Mouse (Mus musculus) myocyte (in vitro differentiated cells): ENCODE measurements at regions not wholly inside any gene's neighbourhood (a gene's known extent, or its start where the extent isn't known, plus 50 kb on each side); places are given as distances from the start of the nearest gene placed in this dataset.

ENCODE experiments used
- H3K27me3 ChIP-seq: one replicate; pipeline ENCODE4 v1.6.1; 2011; ENCODE audit not compliant: control insufficient read depth, insufficient read depth, insufficient read length
- H3K36me3 ChIP-seq: one replicate; pipeline ENCODE4 v1.6.1; 2011; ENCODE audit not compliant: control insufficient read depth, insufficient read depth
- H3K4me2 ChIP-seq: one replicate; pipeline ENCODE4 v1.6.1; 2011; ENCODE audit warnings: low read depth, control low read depth
- H3K4me3 ChIP-seq: one replicate; pipeline ENCODE4 v1.5.1; 2011; ENCODE audit warnings: mild to moderate bottlenecking, control low read depth, moderate library complexity
- H3K79me2 ChIP-seq: one replicate; pipeline ENCODE4 v1.6.1; 2011; ENCODE audit not compliant: control insufficient read depth, insufficient read depth
- H3ac ChIP-seq: one replicate; pipeline ENCODE4 v1.6.1; 2011; ENCODE audit not compliant: control insufficient read depth, insufficient read length
- CEBPB ChIP-seq: IDR thresholded peaks from 2 replicates; pipeline ENCODE4 v1.6.1; 2011; ENCODE audit warnings: mild to moderate bottlenecking, moderate library complexity; ENCODE audit not compliant: poor library complexity, insufficient read depth, severe bottlenecking
- E2F4 ChIP-seq: IDR thresholded peaks from one replicate; pipeline ENCODE4 v1.6.1; 2011; ENCODE audit warnings: mild to moderate bottlenecking, control low read depth, moderate library complexity; ENCODE audit not compliant: insufficient read depth
- MAX ChIP-seq: IDR thresholded peaks from one replicate; pipeline ENCODE4 v1.6.1; 2011; ENCODE audit warnings: low read depth, mild to moderate bottlenecking, control low read depth
- MYOD1 ChIP-seq, 3 experiments: IDR thresholded peaks; one replicate each; pipeline ENCODE4 v1.6.1; 2011; ENCODE audit warnings: control low read depth in 2 of 3, low read depth in 2 of 3, mild to moderate bottlenecking in 2 of 3, moderate library complexity in 1 of 3; ENCODE audit not compliant: insufficient read length in 2 of 3, control insufficient read depth in 1 of 3
- MYOG ChIP-seq, 3 experiments: IDR thresholded peaks; one replicate each; pipeline ENCODE4 v1.6.1; 2011; ENCODE audit warnings: control low read depth in 2 of 3, low read depth in 2 of 3, mild to moderate bottlenecking in 2 of 3; ENCODE audit not compliant: insufficient read length in 2 of 3, control insufficient read depth in 1 of 3, insufficient read depth in 1 of 3
- POLR2A ChIP-seq: IDR thresholded peaks from one replicate; pipeline ENCODE4 v1.6.1; 2011; ENCODE audit warnings: low read depth, mild to moderate bottlenecking, control low read depth, moderate library complexity; ENCODE audit not compliant: insufficient read length
- POLR2AphosphoS2 ChIP-seq: IDR thresholded peaks from one replicate; pipeline ENCODE4 v1.6.1; 2011; ENCODE audit warnings: low read depth, control low read depth; ENCODE audit not compliant: insufficient read length
- REST ChIP-seq: IDR thresholded peaks from one replicate; pipeline ENCODE4 v1.6.1; 2011; ENCODE audit warnings: mild to moderate bottlenecking, control low read depth, moderate library complexity; ENCODE audit not compliant: insufficient read depth, insufficient read length
- SRF ChIP-seq: IDR thresholded peaks from one replicate; pipeline ENCODE4 v1.6.1; 2011; ENCODE audit warnings: low read depth; ENCODE audit not compliant: control insufficient read depth, insufficient read length
- TCF12 ChIP-seq: IDR thresholded peaks from one replicate; pipeline ENCODE4 v1.6.1; 2011; ENCODE audit warnings: mild to moderate bottlenecking, control low read depth; ENCODE audit not compliant: poor library complexity, insufficient read depth, severe bottlenecking
- TCF3 ChIP-seq: IDR thresholded peaks from one replicate; pipeline ENCODE4 v1.6.1; 2011; ENCODE audit warnings: low read depth, control low read depth; ENCODE audit not compliant: insufficient read length
- USF1 ChIP-seq: IDR thresholded peaks from one replicate; pipeline ENCODE4 v1.6.1; 2011; ENCODE audit warnings: low read depth, mild to moderate bottlenecking, control low read depth, moderate library complexity

GRCm38 (mm10) chr7:137875306-137875705 is 437.9 kb downstream of the Glrx3 start:
- peaks cover 5% of the 10 kb centered on the region for H3K27me3 ChIP-seq
- TF ChIP-seq TCF3 (no peak), USF1 (no peak), SRF (no peak)
- no peak overlapping the region for H3K4me3 ChIP-seq
- H3K79me2 ChIP-seq: no peaks in the 10 kb centered on the region
- H3K36me3 ChIP-seq: no peaks in the 10 kb centered on the region
- H3ac ChIP-seq: no peak overlapping the region
- no peak overlapping the region for H3K4me2 ChIP-seq

GRCm38 (mm10) chr7:137879296-137879695 is 441.9 kb downstream of the Glrx3 start:
- Histone ChIP-seq H3K36me3 (no peaks in the 10 kb centered on the region), H3ac (no peak overlapping the region), H3K79me2 (no peaks in the 10 kb centered on the region), H3K4me2 (no peak overlapping the region), H3K4me3 (no peak overlapping the region), H3K27me3 (peaks cover 5% of the 10 kb centered on the region)
- no peak for TF ChIP-seq POLR2A
- TF ChIP-seq USF1: no peak
- TF ChIP-seq TCF12: no peak
- TF ChIP-seq MAX: no peak
- TF ChIP-seq POLR2AphosphoS2: no peak
- TF ChIP-seq E2F4: no peak
- no peak for TF ChIP-seq SRF
- no peak for TF ChIP-seq REST
- no peak for TF ChIP-seq MYOD1 (IDR thresholded peaks at IDR 0.05; ENCODE audit: control insufficient read depth in 1 of 3, insufficient read length in 2 of 3, low read depth in 2 of 3)
- TF ChIP-seq MYOG (IDR thresholded peaks at IDR 0.05; ENCODE audit: control insufficient read depth in 1 of 3, insufficient read depth in 1 of 3, insufficient read length in 2 of 3, low read depth in 2 of 3): no peak
- TF ChIP-seq TCF3: no peak
- no peak for TF ChIP-seq CEBPB

GRCm38 (mm10) chr7:137882876-137883275 is 445.5 kb downstream of the Glrx3 start:
- Histone ChIP-seq H3K4me3 (no peak overlapping the region), H3K79me2 (no peaks in the 10 kb centered on the region), H3K27me3 (peaks cover 5% of the 10 kb centered on the region), H3K36me3 (no peaks in the 10 kb centered on the region), H3ac (no peak overlapping the region), H3K4me2 (no peak overlapping the region)
- TF ChIP-seq E2F4 (no peak), CEBPB (no peak), MAX (no peak), REST (no peak)

- Histone ChIP-seq H3K36me3 (no peaks in the 10 kb centered on the region), H3K79me2 (no peaks in the 10 kb centered on the region), H3K4me2 (no peak overlapping the region), H3ac (no peak overlapping the region), H3K4me3 (no peak overlapping the region), H3K27me3 (peaks cover 5% of the 10 kb centered on the region)
- TF ChIP-seq E2F4 (no peak), SRF (no peak), MAX (no peak)
Measured at GRCm38 (mm10) chr7:137883701-137884100, 446.3 kb downstream of the Glrx3 start.

GRCm38 (mm10) chr7:137885146-137885545 is 447.7 kb downstream of the Glrx3 start:
- Histone ChIP-seq H3K4me3 (no peak overlapping the region), H3K4me2 (no peak overlapping the region), H3K36me3 (no peaks in the 10 kb centered on the region), H3ac (no peak overlapping the region), H3K27me3 (peaks cover 2% of the 10 kb centered on the region), H3K79me2 (no peaks in the 10 kb centered on the region)
- TF ChIP-seq TCF12: no peak
- TF ChIP-seq MAX: no peak
- no peak for TF ChIP-seq POLR2AphosphoS2
- no peak for TF ChIP-seq CEBPB
- TF ChIP-seq USF1: no peak
- TF ChIP-seq REST: no peak
- TF ChIP-seq TCF3: no peak

GRCm38 (mm10) chr7:137888731-137889130 is 451.3 kb downstream of the Glrx3 start:
- Histone ChIP-seq H3ac (no peak overlapping the region), H3K79me2 (no peaks in the 10 kb centered on the region), H3K27me3 (no peaks in the 10 kb centered on the region), H3K36me3 (no peaks in the 10 kb centered on the region), H3K4me2 (no peak overlapping the region), H3K4me3 (no peak overlapping the region)
- no peak for TF ChIP-seq CEBPB
- no peak for TF ChIP-seq MAX
- no peak for TF ChIP-seq REST
- no peak for TF ChIP-seq USF1
